Mouse (Mus musculus) intestine, embryonic 15.5 days (tissue): Measurements from ENCODE around the gene Cfap43. TPM values are rescaled to one million over a fixed set of nuclear protein-coding genes. Genes with fewer than 3 reads are reported as not detected.

Experiments
- polyA plus RNA-seq: library from polyadenylated mRNA; unstranded; fragments of >200 nt; fragmentation: Nextera tagmentation; extraction: Ambion mirVana; gene quantifications from 2 replicates; pipeline ENCODE4 v1.2.1, GENCODE M21; 2015

Cfap43 gene
- polyA plus RNA-seq, 1 experiment from 2014 or later: 0.11 TPM

Other genes with a start within 250 kb of the Cfap43 start
- 0.58 and 0.78 TPM in 2 replicates for gene Col17a1, start 227.2 kb downstream of the Cfap43 start, polyA plus RNA-seq
- 209 and 240 TPM in 2 replicates for gene Sfr1, start 187.6 kb downstream of the Cfap43 start, polyA plus RNA-seq
- gene Gsto1, start 64.3 kb downstream of the Cfap43 start, polyA plus RNA-seq: 468 and 476 TPM in 2 replicates
- gene Gsto2, start 53.8 kb downstream of the Cfap43 start, polyA plus RNA-seq: 0.68 and 0.97 TPM in 2 replicates
- 9.8 and 10.7 TPM in 2 replicates for gene Itprip, start within 50 bp of the Cfap43 start, polyA plus RNA-seq
- gene Cfap58, start 18.4 kb upstream of the Cfap43 start, polyA plus RNA-seq: not detected in 2 replicates